Mouse (Mus musculus) kidney, embryonic 15.5 days (tissue): ENCODE measurements around the gene Nup210l. TPM values are rescaled to one million over a fixed set of nuclear protein-coding genes. Genes with fewer than 3 reads are reported as not detected.
A peak's percentile ranks its signal among the peaks of the same experiment; 100 is the strongest.

Experiments used
- ATAC-seq: fragments of 200-750 bp; cut with Nextera tagmentation; replicated peaks from 2 replicates; pipeline ENCODE4 v1.8.0; 2017; ENCODE audit warnings: moderate TSS enrichment; ENCODE audit not compliant: low FRiP score
- H3K27ac ChIP-seq: fragments of 300-500 bp; sonication (generic); 2 replicates; pipeline ENCODE4 v1.5.1; 2015; ENCODE audit warnings: mild to moderate bottlenecking, inconsistent platforms
- H3K27me3 ChIP-seq: fragments of 300-500 bp; sonication (generic); 2 replicates; pipeline ENCODE4 v1.6.1; 2015; ENCODE audit warnings: inconsistent platforms
- H3K36me3 ChIP-seq: fragments of 300-500 bp; sonication (generic); 2 replicates; pipeline ENCODE4 v1.6.1; 2015; ENCODE audit warnings: inconsistent platforms
- H3K4me1 ChIP-seq: fragments of 300-500 bp; sonication (generic); 2 replicates; pipeline ENCODE4 v1.6.1; 2015; ENCODE audit warnings: inconsistent platforms
- H3K4me2 ChIP-seq: fragments of 300-500 bp; sonication (generic); 2 replicates; pipeline ENCODE4 v1.6.1; 2015; ENCODE audit warnings: moderate library complexity, mild to moderate bottlenecking, inconsistent platforms
- H3K4me3 ChIP-seq: fragments of 300-500 bp; sonication (generic); replicated peaks from 2 replicates; pipeline ENCODE4 v1.5.1; 2015; ENCODE audit warnings: mild to moderate bottlenecking, inconsistent platforms
- H3K9ac ChIP-seq: fragments of 300-500 bp; sonication (generic); 2 replicates; pipeline ENCODE4 v1.6.1; 2015; ENCODE audit warnings: mild to moderate bottlenecking, inconsistent platforms
- H3K9me3 ChIP-seq: fragments of 300-500 bp; sonication (generic); replicated peaks from 2 replicates; pipeline ENCODE4 v1.6.1; 2016; ENCODE audit warnings: inconsistent platforms
- WGBS: fragments of 180-500 bp; shearing (Covaris S2); methylation state at CpG from one replicate; pipeline ENCODE4 v1.1.7; 2015; ENCODE audit warnings: mixed read lengths; 5-methylcytosine and 5-hydroxymethylcytosine counted together
- microRNA counts: library from miRNA; unstranded; fragments of <30 nt; microRNA quantifications from one replicate; lab custom pipeline; 2016
- microRNA-seq: library from miRNA; unstranded; fragments of <30 nt; microRNA quantifications from one replicate; pipeline ENCODE4, GENCODE M21; 2016
- polyA plus RNA-seq: library from polyadenylated mRNA; unstranded; fragments of >200 nt; fragmentation: Nextera tagmentation; extraction: Ambion mirVana; gene quantifications from 2 replicates; pipeline ENCODE4 v1.2.1, GENCODE M21; 2015

Gene Nup210l
- polyA plus RNA-seq, 1 experiment from 2014 or later = 0.40 TPM

GRCm38 (mm10) chr3:90253653-90254418 lies 149.9 kb downstream of the Nup210l start, which contains the start of gene Crtc2:
TSS of gene Crtc2 (plus strand) at chr3:90254163.
- Histone ChIP-seq H3K4me2 (peak within 1 kb of the TSS; percentile 72), H3K27me3 (no peaks in the 10 kb centered on the region), H3K27ac (peak within 1 kb of the TSS; percentile 90), H3K9me3 (no peaks in the 10 kb centered on the region), H3K9ac (peak within 1 kb of the TSS; percentile 82), H3K4me1 (peaks cover 32% of the 10 kb centered on the region), H3K4me3 (peak within 1 kb of the TSS; percentile 78), H3K36me3 (peaks cover 47% of the 10 kb centered on the region)
- under 1% methylated on average over 40 of the region's 40 CpGs for WGBS
- peak; percentile 99 for ATAC-seq

- H3K9ac ChIP-seq = peak overlapping the region; percentile 82
- under 1% methylated on average over 41 of the region's 41 CpGs for whole genome bisulfite sequencing
- H3K27ac ChIP-seq = peak overlapping the region; percentile 90
- H3K4me2 ChIP-seq = peak overlapping the region; percentile 72
- no peaks in the 10 kb centered on the region for H3K9me3 ChIP-seq
- peaks cover 24% of the 10 kb centered on the region for H3K4me1 ChIP-seq
- no peaks in the 10 kb centered on the region for H3K27me3 ChIP-seq
- peak; percentile 78 for ATAC-seq
- peak overlapping the region; percentile 78 for H3K4me3 ChIP-seq
- H3K36me3 ChIP-seq = peaks cover 50% of the 10 kb centered on the region
Observed at GRCm38 (mm10) chr3:90254419-90255193, 150.7 kb downstream of the Nup210l start.

GRCm38 (mm10) chr3:90255194-90255565 lies 151.2 kb downstream of the Nup210l start:
- Histone ChIP-seq H3K4me1 (peaks cover 23% of the 10 kb centered on the region), H3K27ac (peak overlapping the region; percentile 90), H3K4me2 (peak overlapping the region; percentile 72), H3K9ac (peak overlapping the region; percentile 82), H3K36me3 (peaks cover 51% of the 10 kb centered on the region), H3K9me3 (no peaks in the 10 kb centered on the region), H3K27me3 (no peaks in the 10 kb centered on the region), H3K4me3 (peak overlapping the region; percentile 78)
- no peak for ATAC-seq
- WGBS = 3% methylated on average over 2 of the region's 2 CpGs

- Histone ChIP-seq H3K4me3 (peak overlapping the region; percentile 78), H3K4me2 (peak overlapping the region; percentile 72)
- 91% methylated on average over 14 of the region's 14 CpGs for WGBS
Observed at GRCm38 (mm10) chr3:90255784-90256353, 151.9 kb downstream of the Nup210l start.

GRCm38 (mm10) chr3:90256731-90257530 lies 153.0 kb downstream of the Nup210l start:
- Histone ChIP-seq H3K27me3 (no peaks in the 10 kb centered on the region), H3K4me1 (peaks cover 17% of the 10 kb centered on the region), H3K4me3 (no peak overlapping the region), H3K9me3 (no peaks in the 10 kb centered on the region), H3K27ac (no peak overlapping the region), H3K36me3 (peaks cover 52% of the 10 kb centered on the region), H3K9ac (no peak overlapping the region), H3K4me2 (no peak overlapping the region)
- WGBS = 91% methylated on average over 19 of the region's 19 CpGs
- ATAC-seq = no peak

More at GRCm38 (mm10) chr3:90255784-90256353, 151.9 kb downstream of the Nup210l start:
- Histone ChIP-seq H3K36me3 (peaks cover 51% of the 10 kb centered on the region), H3K9ac (no peak overlapping the region), H3K4me1 (peaks cover 19% of the 10 kb centered on the region), H3K9me3 (no peaks in the 10 kb centered on the region), H3K27ac (no peak overlapping the region), H3K27me3 (no peaks in the 10 kb centered on the region)
- no peak for ATAC-seq

- no peak overlapping the region for H3K4me2 ChIP-seq
- no peak overlapping the region for H3K27ac ChIP-seq
- no peaks in the 10 kb centered on the region for H3K9me3 ChIP-seq
- ATAC-seq = no peak
- H3K9ac ChIP-seq = no peak overlapping the region
- H3K4me1 ChIP-seq = peaks cover 17% of the 10 kb centered on the region
- H3K36me3 ChIP-seq = peaks cover 68% of the 10 kb centered on the region
- no peaks in the 10 kb centered on the region for H3K27me3 ChIP-seq
- WGBS = 93% methylated on average over 4 of the region's 4 CpGs
- H3K4me3 ChIP-seq = no peak overlapping the region
Observed at GRCm38 (mm10) chr3:90258521-90258920, 154.6 kb downstream of the Nup210l start.

MicroRNAs within 50 kb of the gene (microRNA counts, 519-probe panel; counts per million panel counts)
- microRNA mmu-miR-190b (lab: Ali Mortazavi, UCI) = 2,734 counts per million, percentile 66 among the panel's probes with 10 or more counts

Small RNA genes within 50 kb of the gene (microRNA-seq; reads per million reads assigned to microRNA genes)
- 11.3 reads per million, percentile 30 among the genes with 10 or more reads in this experiment for gene Mir190b

Other genes starting within 250 kb of the Nup210l start
- 0.87 and 1.1 TPM in 2 replicates for gene Il6ra, start 190.9 kb upstream of the Nup210l start, polyA plus RNA-seq
- 11.9 and 13.2 TPM in 2 replicates for gene Atp8b2, start 140.6 kb upstream of the Nup210l start, polyA plus RNA-seq
- 174 and 180 TPM in 2 replicates for gene Hax1, start 105.4 kb upstream of the Nup210l start, polyA plus RNA-seq
- 171 and 172 TPM in 2 replicates for gene 4933434E20Rik, start 52.5 kb upstream of the Nup210l start, polyA plus RNA-seq
- gene Ubap2l, start 51.5 kb upstream of the Nup210l start, polyA plus RNA-seq = 197 and 201 TPM in 2 replicates
- gene Tpm3, start 31.5 kb upstream of the Nup210l start, polyA plus RNA-seq = 547 and 591 TPM in 2 replicates
- gene Rps27, start 109.5 kb downstream of the Nup210l start, polyA plus RNA-seq = 1,600 and 1,610 TPM in 2 replicates
- 39.8 and 40.8 TPM in 2 replicates for gene Rab13, start 109.6 kb downstream of the Nup210l start, polyA plus RNA-seq
- 96.9 and 105 TPM in 2 replicates for gene Jtb, start 127.5 kb downstream of the Nup210l start, polyA plus RNA-seq
- 3.7 and 6.9 TPM in 2 replicates for gene Creb3l4, start 139.4 kb downstream of the Nup210l start, polyA plus RNA-seq
- 101 and 104 TPM in 2 replicates for gene Slc39a1, start 144.0 kb downstream of the Nup210l start, polyA plus RNA-seq
- gene Crtc2, start 150.0 kb downstream of the Nup210l start, polyA plus RNA-seq = 26.1 and 26.7 TPM in 2 replicates
- 3.9 and 4.1 TPM in 2 replicates for gene Dennd4b, start 161.1 kb downstream of the Nup210l start, polyA plus RNA-seq
- gene Gatad2b, start 189.0 kb downstream of the Nup210l start, polyA plus RNA-seq = 12.8 and 16.2 TPM in 2 replicates